ENCODE assay signal across 18 mouse cellular contexts in genomic region chr5:3504453-3504852, GRCm38 (mm10).
"Had no signal": no experiment of that assay in that cellular context is flagged by ENCODE, and none has a peak within 500 bp of the region (broad histone marks: within the 10 kb centered on the region; RNA-seq: fewer than 3 reads in every experiment).

No protein-coding gene starts in this region.

- ATAC-seq: midbrain, embryonic 16.5 days had no signal

- H3K9ac ChIP-seq: liver, embryonic 14.5 days; lung, embryonic 14.5 days; midbrain, embryonic 12.5 days; neural tube, embryonic 12.5 days; stomach, embryonic 15.5 days had no signal

- H3K27ac ChIP-seq: liver, embryonic 14.5 days; midbrain, embryonic 10.5 days; midbrain, embryonic 12.5 days; neural tube, embryonic 12.5 days; stomach, embryonic 15.5 days; stomach, postnatal 0 days had no signal

- H3K27me3 ChIP-seq: midbrain, embryonic 12.5 days; neural tube, embryonic 12.5 days; stomach, embryonic 15.5 days had no signal

- H3K9me3 ChIP-seq: midbrain, embryonic 10.5 days; midbrain, embryonic 12.5 days; neural tube, embryonic 12.5 days; stomach, embryonic 15.5 days had no signal

- DNase-seq: lung, adult 18-20 months; lung, embryonic 14.5 days; lung, postnatal 10 days; lung, postnatal 4 days; midbrain, embryonic 14.5 days; retina, postnatal 1 day; right cerebral cortex, adult 18-20 months; right cerebral cortex, postnatal 25 days; thymus, adult 2 months; thymus, postnatal 25 days; thymus, postnatal 4 days had no signal

- H3K36me3 ChIP-seq: midbrain, embryonic 10.5 days; midbrain, embryonic 12.5 days; neural tube, embryonic 12.5 days; stomach, embryonic 15.5 days had no signal

- H3K4me3 ChIP-seq: midbrain, embryonic 10.5 days; midbrain, embryonic 12.5 days; neural tube, embryonic 12.5 days; stomach, embryonic 15.5 days had no signal

- H3K4me1 ChIP-seq: midbrain, embryonic 10.5 days; midbrain, embryonic 12.5 days had no signal
